Mouse (Mus musculus) lung, adult 2 months (tissue): Measurements from ENCODE around the gene Bckdhb.

ENCODE experiments used
- CTCF ChIP-seq: fragments of 200-500 bp; IDR thresholded peaks from 2 replicates; pipeline ENCODE4 v1.5.1; 2011; ENCODE audit warnings: mild to moderate bottlenecking, low read length, control low read depth; ENCODE audit not compliant: insufficient read depth
- POLR2A ChIP-seq: fragments of 200-500 bp; IDR thresholded peaks from 2 replicates; pipeline ENCODE4 v1.6.1; 2011; ENCODE audit warnings: low read depth, mild to moderate bottlenecking, control low read depth, low read length, borderline replicate concordance; ENCODE audit errors: extremely low read depth

GRCm38 (mm10) chr9:84031406-84031805, 106.5 kb downstream of the Bckdhb start:
- TF ChIP-seq POLR2A, result no peak
- TF ChIP-seq CTCF, result no peak
